Mouse (Mus musculus) T-cell, adult 66 days (primary cell): ENCODE measurements around the gene Klhl10. TPM values are rescaled to one million over a fixed set of nuclear protein-coding genes. Genes with fewer than 3 reads are reported as not detected.

ENCODE experiments used
- total RNA-seq, 2 experiments: library from RNA; stranded (reverse); gene quantifications; 3 replicates in 1 of 2; 4 replicates in 1 of 2; pipeline ENCODE4 v1.2.4; 2023

Gene Klhl10
- 1 to 10 TPM; 2.2 to 2.5 TPM for total RNA-seq

GRCm38 (mm10) chr11:100441797-100442196 is at the start of gene Klhl10, which contains the start of gene Nt5c3b:
Gene Klhl10 (plus strand): TSS chr11:100441917.
Gene Nt5c3b (minus strand): TSS chr11:100441808.

GRCm38 (mm10) chr11:100397600-100398389 is 43.9 kb upstream of the Klhl10 start, which contains the start of gene Jup:
Gene Jup (minus strand): TSS chr11:100397763.

GRCm38 (mm10) chr11:100414021-100414913 is 27.4 kb upstream of the Klhl10 start, which contains the start of gene P3h4:
Gene P3h4 (minus strand): TSS chr11:100414836.

GRCm38 (mm10) chr11:100414914-100415822 is 26.5 kb upstream of the Klhl10 start, which contains the start of gene Fkbp10:
Gene Fkbp10 (plus strand): TSS chr11:100415697.

GRCm38 (mm10) chr11:100472197-100472934 is 30.6 kb downstream of the Klhl10 start, which contains the start of gene Klhl11:
Gene Klhl11 (minus strand): TSS chr11:100472741.

Other genes starting within 250 kb of the Klhl10 start
- not detected for gene Krt9, start 248.7 kb upstream of the Klhl10 start, total RNA-seq
- gene Krt14, start 234.4 kb upstream of the Klhl10 start, total RNA-seq: not detected
- not detected for gene Krt16, start 193.0 kb upstream of the Klhl10 start, total RNA-seq
- gene Krt17, start 180.9 kb upstream of the Klhl10 start, total RNA-seq: not detected
- gene Krt42, start 172.0 kb upstream of the Klhl10 start, total RNA-seq: not detected
- gene Eif1, start 122.0 kb upstream of the Klhl10 start, total RNA-seq: 1,000 to 10,000 TPM; 2,152 to 2,177 TPM
- not detected for gene Gast, start 107.5 kb upstream of the Klhl10 start, total RNA-seq
- gene Hap1, start 85.8 kb upstream of the Klhl10 start, total RNA-seq: under 1 TPM; 0.44 to 0.92 TPM
- 10 to 100 TPM in 1 of 2 experiments, 1 to 10 TPM in 1; 8.0 to 10.7 TPM for gene Jup, start 44.2 kb upstream of the Klhl10 start, total RNA-seq
- under 1 TPM; 0.50 to 0.73 TPM for gene P3h4, start 27.1 kb upstream of the Klhl10 start, total RNA-seq
- gene Fkbp10, start 26.2 kb upstream of the Klhl10 start, total RNA-seq: not detected
- 100 to 1,000 TPM; 119 to 122 TPM for gene Nt5c3b, start 109 bp upstream of the Klhl10 start, total RNA-seq
- 10 to 100 TPM; 22.5 to 35.4 TPM for gene Klhl11, start 30.8 kb downstream of the Klhl10 start, total RNA-seq
- gene Acly, start 86.1 kb downstream of the Klhl10 start, total RNA-seq: 100 to 1,000 TPM; 146 to 160 TPM
- gene Ttc25, start 103.7 kb downstream of the Klhl10 start, total RNA-seq: not detected
- 100 to 1,000 TPM; 124 to 136 TPM for gene Cnp, start 133.0 kb downstream of the Klhl10 start, total RNA-seq
- gene Nkiras2, start 177.3 kb downstream of the Klhl10 start, total RNA-seq: 10 to 100 TPM; 18.6 to 23.3 TPM
- gene Dnajc7, start 178.3 kb downstream of the Klhl10 start, total RNA-seq: 100 to 1,000 TPM; 398 to 430 TPM